Comparison of ENCODE assay signal across 19 mouse cellular contexts in genomic region chr5:23858001-23858400, GRCm38 (mm10). TPM values are rescaled to one million over a fixed set of nuclear protein-coding genes. Genes with fewer than 3 reads are reported as not detected.
DNase-seq lines count a peak whose midpoint lies in the region; TF ChIP-seq lines count a peak whose summit lies in the region.
"Had no signal": no experiment of that assay in that cellular context is flagged by ENCODE, and none has a peak within 500 bp of the region (broad histone marks: within the 10 kb centered on the region; RNA-seq: fewer than 3 reads in every experiment).

No protein-coding gene starts in this region.

- no peak overlapping the region for H3K27ac ChIP-seq in heart, adult 2 months
- no peak overlapping the region for H3K27ac ChIP-seq in testis, adult 2 months (ENCODE audit: control insufficient read depth, insufficient read depth, low read depth, low read length)
- H3K27ac ChIP-seq: embryonic facial prominence, embryonic 10.5 days; embryonic facial prominence, embryonic 12.5 days; forebrain, embryonic 13.5 days; forebrain, embryonic 15.5 days had no signal

- DNase-seq in heart, adult 11 months: peak; percentile 66
- no peak for DNase-seq in heart, adult 2 months
- no peak for DNase-seq in testis, postnatal 14 days (ENCODE audit: low spot score)
- DNase-seq in cerebellum, postnatal 4 days (ENCODE audit: low spot score in 2 of 2): no peak
- DNase-seq: adrenal gland, adult 2 months; adrenal gland, postnatal 10 days; adrenal gland, postnatal 25 days; cerebellum, adult 11 months; cerebellum, adult 18-20 months; cerebellum, adult 8-10 months; cerebellum, adult 9-11 months; cerebellum, postnatal 36 days had no signal

- TF ChIP-seq CTCF in heart, adult 2 months (IDR thresholded peaks at IDR 0.05): no peak
- no peak for TF ChIP-seq CTCF in testis, adult 2 months (IDR thresholded peaks at IDR 0.05; ENCODE audit: control insufficient read depth, insufficient read depth, insufficient replicate concordance, low read depth, low read length)

- no peak overlapping the region for H3K9ac ChIP-seq in heart, adult 2 months (ENCODE audit: low read depth, low read length)
- H3K9ac ChIP-seq: embryonic facial prominence, embryonic 12.5 days; forebrain, embryonic 13.5 days; forebrain, embryonic 15.5 days; forebrain, postnatal 0 days had no signal

- no peaks in the 10 kb centered on the region for H3K27me3 ChIP-seq in heart, adult 2 months (ENCODE audit: control insufficient read depth, insufficient read depth, low read length)
- H3K27me3 ChIP-seq in testis, adult 2 months (ENCODE audit: control insufficient read depth, insufficient read depth, low read length): no peaks in the 10 kb centered on the region
- H3K27me3 ChIP-seq: CH12.LX; embryonic facial prominence, embryonic 12.5 days; forebrain, embryonic 13.5 days; forebrain, embryonic 15.5 days had no signal

- peaks cover 5% of the 10 kb centered on the region; the same call in 1 of the 2 replicates for H3K4me1 ChIP-seq in heart, adult 2 months (ENCODE audit: control insufficient read depth, insufficient read depth, low read length)
- H3K4me1 ChIP-seq in testis, adult 2 months (ENCODE audit: control insufficient read depth, insufficient read depth, low read length): no peaks in the 10 kb centered on the region; the same call in none of the 2 replicates
- H3K4me1 ChIP-seq: embryonic facial prominence, embryonic 10.5 days; embryonic facial prominence, embryonic 12.5 days; forebrain, embryonic 13.5 days; forebrain, embryonic 15.5 days had no signal

- no peak overlapping the region for H3K4me3 ChIP-seq in heart, adult 2 months
- H3K4me3 ChIP-seq in testis, adult 2 months (ENCODE audit: control insufficient read depth, low read depth, low read length): peak overlapping the region; percentile 10; the same call in 1 of the 2 replicates
- H3K4me3 ChIP-seq: embryonic facial prominence, embryonic 10.5 days; embryonic facial prominence, embryonic 12.5 days; forebrain, embryonic 13.5 days; forebrain, embryonic 15.5 days had no signal

- no peaks in the 10 kb centered on the region for H3K36me3 ChIP-seq in heart, adult 2 months (ENCODE audit: control insufficient read depth, insufficient read depth, low read length)
- no peaks in the 10 kb centered on the region for H3K36me3 ChIP-seq in testis, adult 2 months (ENCODE audit: control insufficient read depth, insufficient read depth, low read length)

- no peaks in the 10 kb centered on the region for H3K79me2 ChIP-seq in heart, adult 2 months (replicated peaks; ENCODE audit: control insufficient read depth, insufficient read depth, low read length)

- TF ChIP-seq EP300 in heart, adult 2 months (IDR thresholded peaks at IDR 0.05; ENCODE audit: insufficient read depth, low read depth, low read length): no peak

- intact Hi-C loops in heart, adult 2 months (cut with DNase I): no loop called here

- WGBS in heart, adult 2 months: 83% methylated on average over 3 of the region's 3 CpGs

- TF ChIP-seq POLR2A in heart, adult 2 months (IDR thresholded peaks at IDR 0.05; ENCODE audit: insufficient read depth, low read depth, low read length): no peak
- no peak for TF ChIP-seq POLR2A in testis, adult 2 months (IDR thresholded peaks at IDR 0.05; ENCODE audit: control insufficient read depth, low read depth, low read length)

RNA-seq across cellular contexts. Expression of gene Tomm7, which starts 14.0 kb away (rescaled TPM):
- total RNA-seq in heart, adult 2 months (2021): 100 to 1,000 TPM; 105 to 110 TPM
- polyA plus RNA-seq in heart, adult 2 months (2012; rRNA removed): 52.1 and 60.7 TPM in 2 replicates
- polyA plus RNA-seq in testis, adult 2 months (2012; rRNA removed): 107 and 115 TPM in 2 replicates
